Mouse (Mus musculus) olfactory bulb, adult 2 months (tissue): Measurements from ENCODE around the gene Zfp978.
"Not testable (repeated sequence)": the region's sequence is repeated elsewhere in the genome, so short reads cannot be mapped to it uniquely, and the experiment has no call there.

Experiments
- CTCF ChIP-seq: fragments of 200-500 bp; IDR thresholded peaks from 2 replicates; pipeline ENCODE4 v1.5.1; 2012; ENCODE audit warnings: low read depth, mild to moderate bottlenecking, low read length, moderate library complexity; ENCODE audit not compliant: insufficient read depth
- POLR2A ChIP-seq: fragments of 200-500 bp; IDR thresholded peaks from 2 replicates; pipeline ENCODE4 v1.6.1; 2012; ENCODE audit warnings: mild to moderate bottlenecking, low read depth, low read length, moderate library complexity; ENCODE audit not compliant: insufficient read depth

DNA sequence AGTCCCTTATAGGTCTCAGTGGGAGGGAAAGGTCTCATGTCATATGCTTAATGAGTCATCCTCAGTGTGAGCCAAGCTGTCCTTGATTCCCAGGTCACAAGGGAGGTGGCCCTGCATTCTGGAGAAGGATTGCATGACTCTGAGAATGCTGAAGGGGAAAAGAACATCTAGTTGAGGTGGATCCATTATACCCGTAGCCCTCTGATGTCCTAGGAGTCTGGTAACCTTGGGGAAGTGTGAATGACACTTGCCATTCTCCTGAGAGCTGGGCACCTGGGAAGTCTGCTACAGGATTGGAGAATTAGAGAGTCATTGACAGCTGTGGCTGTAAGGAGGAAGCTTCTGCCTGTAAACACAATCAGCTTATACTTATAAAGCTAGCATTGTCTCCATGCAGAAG, 55.3 kb downstream of the Zfp978 start:
- not testable (repeated sequence) for TF ChIP-seq CTCF, POLR2A
